Mouse (Mus musculus): Measurements from ENCODE around the gene Vangl2. TPM values are rescaled to one million over a fixed set of nuclear protein-coding genes. Genes with fewer than 3 reads are reported as not detected.

Vangl2 gene
- polyA plus RNA-seq, 1 experiment from 2014 or later: 63.2 TPM

- Histone ChIP-seq H3K9ac (peak overlapping the region; percentile 62), H3K4me3 (replicated peaks) (peak overlapping the region; percentile 22), H3K4me2 (peak overlapping the region; percentile 56), H3K9me3 (no peaks in the 10 kb centered on the region), H3K4me1 (peaks cover 76% of the 10 kb centered on the region), H3K27ac (peak overlapping the region; percentile 98), H3K36me3 (replicated peaks) (peaks cover 39% of the 10 kb centered on the region), H3K27me3 (no peaks in the 10 kb centered on the region)
- no peak for ATAC-seq (ENCODE audit: low FRiP score)
- 32% methylated on average over 9 of the region's 9 CpGs for WGBS
These were observed 13.5 kb downstream of the Vangl2 start for GRCm38 (mm10) chr1:172014771-172015170.

- Histone ChIP-seq H3K9me3 (no peaks in the 10 kb centered on the region), H3K4me2 (no peak overlapping the region), H3K4me1 (peaks cover 48% of the 10 kb centered on the region), H3K9ac (no peak overlapping the region), H3K36me3 (replicated peaks) (peaks cover 63% of the 10 kb centered on the region), H3K4me3 (replicated peaks) (no peak overlapping the region), H3K27ac (peak overlapping the region; percentile 22; the same call in 1 of the 2 replicates), H3K27me3 (no peaks in the 10 kb centered on the region)
- WGBS: 10% methylated on average over 5 of the region's 5 CpGs
- no peak for ATAC-seq (ENCODE audit: low FRiP score)
These were observed 16.2 kb downstream of the Vangl2 start for GRCm38 (mm10) chr1:172012030-172012429.

DNA sequence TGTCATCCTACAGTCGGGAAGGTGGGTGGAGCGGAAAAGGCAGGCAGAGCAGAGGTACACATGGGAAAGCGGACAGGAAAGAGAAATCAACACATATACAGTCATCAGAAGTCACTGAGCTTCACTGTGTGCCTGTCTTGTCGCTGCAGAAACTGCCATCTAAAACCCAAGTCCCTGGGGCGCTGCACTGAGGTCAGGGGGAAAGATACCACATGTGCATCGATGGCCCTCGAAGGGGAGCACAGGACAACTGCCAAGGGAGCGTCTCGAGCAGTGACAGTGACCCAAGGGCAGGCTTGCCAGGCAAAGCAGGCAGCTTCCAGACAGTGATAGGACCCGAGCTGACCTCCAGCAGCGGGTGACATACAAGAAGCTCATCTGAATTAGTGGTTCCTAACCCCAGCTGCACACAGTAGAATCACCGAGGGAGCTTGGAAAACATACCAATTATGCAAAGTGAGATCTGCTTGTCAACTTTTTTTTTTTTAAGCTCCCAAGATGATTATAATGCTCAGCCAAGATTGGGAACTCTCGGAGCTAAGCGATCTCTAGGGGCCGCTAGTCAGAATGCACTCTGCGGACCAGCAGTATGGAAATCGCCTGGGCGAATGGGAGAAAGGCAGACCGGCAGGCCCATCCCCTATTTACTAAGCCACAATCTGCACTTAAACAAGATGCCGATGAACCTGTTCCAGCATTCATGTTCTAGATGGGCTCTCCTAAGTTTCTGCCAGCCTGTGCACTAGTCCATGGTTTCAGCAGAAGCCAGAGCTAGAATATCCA lies 18.0 kb downstream of the Vangl2 start:
- ATAC-seq (ENCODE audit: low FRiP score): no peak
- Histone ChIP-seq H3K9ac (no peak overlapping the region), H3K27ac (no peak overlapping the region), H3K4me3 (replicated peaks) (no peak overlapping the region), H3K27me3 (no peaks in the 10 kb centered on the region), H3K4me1 (peaks cover 30% of the 10 kb centered on the region), H3K9me3 (no peaks in the 10 kb centered on the region), H3K4me2 (no peak overlapping the region), H3K36me3 (replicated peaks) (peaks cover 81% of the 10 kb centered on the region)
- WGBS: 91% methylated on average over 20 of the region's 20 CpGs

GRCm38 (mm10) chr1:172009406-172009805 lies 18.8 kb downstream of the Vangl2 start:
- peaks cover 89% of the 10 kb centered on the region for H3K36me3 ChIP-seq (replicated peaks)
- no peak overlapping the region for H3K27ac ChIP-seq
- no peaks in the 10 kb centered on the region for H3K9me3 ChIP-seq
- 95% methylated on average over 21 of the region's 21 CpGs for WGBS
- no peaks in the 10 kb centered on the region for H3K27me3 ChIP-seq
- H3K4me3 ChIP-seq (replicated peaks): no peak overlapping the region
- no peak overlapping the region for H3K4me2 ChIP-seq
- no peak for ATAC-seq (ENCODE audit: low FRiP score)
- peaks cover 22% of the 10 kb centered on the region for H3K4me1 ChIP-seq
- no peak overlapping the region for H3K9ac ChIP-seq

GRCm38 (mm10) chr1:172008351-172008750 lies 19.9 kb downstream of the Vangl2 start:
- Histone ChIP-seq H3K27me3 (no peaks in the 10 kb centered on the region), H3K4me1 (peaks cover 11% of the 10 kb centered on the region), H3K36me3 (replicated peaks) (peaks cover 98% of the 10 kb centered on the region), H3K4me2 (no peak overlapping the region), H3K9ac (no peak overlapping the region), H3K9me3 (no peaks in the 10 kb centered on the region), H3K4me3 (replicated peaks) (no peak overlapping the region), H3K27ac (no peak overlapping the region)
- WGBS: 93% methylated on average over 9 of the region's 9 CpGs
- ATAC-seq (ENCODE audit: low FRiP score): no peak

- WGBS: 97% methylated on average over 21 of the region's 21 CpGs
- H3K4me2 ChIP-seq: no peak overlapping the region
These were observed 20.5 kb downstream of the Vangl2 start for GRCm38 (mm10) chr1:172007761-172008160.

DNA sequence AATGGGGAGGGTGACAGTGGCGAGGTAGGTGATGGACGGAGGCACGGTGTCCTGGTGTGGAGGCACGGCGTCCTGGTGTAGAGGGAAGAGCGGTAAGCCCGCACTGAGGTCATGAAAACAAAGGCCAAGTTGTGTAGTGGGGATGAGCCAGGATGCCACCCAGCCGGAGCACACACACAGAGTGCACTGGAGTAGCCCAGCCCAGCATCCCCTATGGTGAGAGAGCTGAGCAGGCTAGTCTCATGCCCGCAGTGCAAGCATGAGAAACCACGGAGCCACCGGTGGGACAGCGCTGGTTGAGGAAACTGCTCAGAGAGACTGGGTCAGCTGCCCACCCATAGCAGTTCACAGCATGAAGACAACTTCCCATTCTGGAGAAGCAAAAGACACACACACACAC lies 26.6 kb downstream of the Vangl2 start:
- Histone ChIP-seq H3K27ac (peak overlapping the region; percentile 51), H3K9ac (no peak overlapping the region), H3K36me3 (replicated peaks) (peaks cover 59% of the 10 kb centered on the region), H3K9me3 (no peaks in the 10 kb centered on the region), H3K4me1 (0 out of 2 replicates have a peak, but pooled peaks cover 5% of the 10 kb centered on the region), H3K4me2 (no peak overlapping the region), H3K4me3 (replicated peaks) (no peak overlapping the region), H3K27me3 (no peaks in the 10 kb centered on the region)
- ATAC-seq (ENCODE audit: low FRiP score): peak; percentile 45
- WGBS: 51% methylated on average over 12 of the region's 12 CpGs

More at GRCm38 (mm10) chr1:172007761-172008160, 20.5 kb downstream of the Vangl2 start:
- ATAC-seq (ENCODE audit: low FRiP score): no peak
- no peak overlapping the region for H3K9ac ChIP-seq
- no peak overlapping the region for H3K4me3 ChIP-seq (replicated peaks)
- peaks cover 98% of the 10 kb centered on the region for H3K36me3 ChIP-seq (replicated peaks)
- H3K27ac ChIP-seq: no peak overlapping the region
- H3K27me3 ChIP-seq: no peaks in the 10 kb centered on the region
- H3K9me3 ChIP-seq: no peaks in the 10 kb centered on the region
- H3K4me1 ChIP-seq: peaks cover 5% of the 10 kb centered on the region; the same call in 1 of the 2 replicates

GRCm38 (mm10) chr1:172000641-172001040 lies 27.6 kb downstream of the Vangl2 start:
- Histone ChIP-seq H3K4me2 (no peak overlapping the region), H3K36me3 (replicated peaks) (peaks cover 49% of the 10 kb centered on the region), H3K9me3 (no peaks in the 10 kb centered on the region), H3K4me3 (replicated peaks) (no peak overlapping the region), H3K27me3 (no peaks in the 10 kb centered on the region), H3K27ac (no peak overlapping the region), H3K4me1 (0 out of 2 replicates have a peak, but pooled peaks cover 5% of the 10 kb centered on the region), H3K9ac (no peak overlapping the region)
- 56% methylated on average over 3 of the region's 3 CpGs for WGBS
- ATAC-seq (ENCODE audit: low FRiP score): peak; percentile 48; the same call in 1 of the 2 replicates

DNA sequence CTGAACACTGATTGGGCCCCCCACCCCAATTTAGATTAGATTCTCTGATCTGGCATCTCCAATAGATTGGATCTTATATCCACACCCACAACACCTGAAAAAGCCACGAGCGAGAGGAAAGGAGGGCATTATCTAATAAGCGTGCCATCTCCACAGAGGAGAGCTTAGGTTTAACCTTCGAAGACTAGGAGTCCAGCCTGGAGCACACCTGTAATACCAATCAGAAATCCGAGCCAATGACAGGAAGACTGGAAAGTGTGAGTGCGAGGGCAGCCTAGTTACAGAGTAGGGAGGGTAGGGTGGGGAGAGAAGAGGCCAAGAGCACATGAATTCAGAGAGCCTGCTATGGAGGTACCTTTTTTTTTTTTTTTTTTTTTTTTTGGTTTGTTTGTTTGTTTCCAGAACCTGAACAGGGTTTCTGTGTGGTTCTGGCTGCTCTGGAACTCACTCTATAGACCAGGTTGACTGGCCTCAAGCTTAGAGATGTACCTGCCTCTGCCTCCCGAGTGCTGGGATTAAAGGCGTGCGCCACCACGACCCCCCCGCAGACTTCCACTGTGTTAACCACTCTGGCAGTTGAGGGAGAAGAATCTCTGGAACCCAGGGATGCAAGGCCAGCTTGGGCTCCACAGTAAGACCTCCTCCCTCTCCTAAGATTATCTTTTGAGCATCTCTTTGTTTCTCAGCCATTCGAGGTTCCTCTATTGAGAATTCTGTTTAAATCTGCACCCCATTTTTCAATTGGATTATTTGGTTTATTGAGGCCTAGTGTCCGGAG lies 29.2 kb downstream of the Vangl2 start:
- H3K4me3 ChIP-seq (replicated peaks): no peak overlapping the region
- ATAC-seq (ENCODE audit: low FRiP score): no peak
- no peaks in the 10 kb centered on the region for H3K27me3 ChIP-seq
- no peak overlapping the region for H3K9ac ChIP-seq
- WGBS: 94% methylated on average over 13 of the region's 13 CpGs
- 0 out of 2 replicates have a peak, but pooled peaks cover 5% of the 10 kb centered on the region for H3K4me1 ChIP-seq
- H3K27ac ChIP-seq: no peak overlapping the region
- H3K9me3 ChIP-seq: no peaks in the 10 kb centered on the region
- H3K36me3 ChIP-seq (replicated peaks): peaks cover 34% of the 10 kb centered on the region
- no peak overlapping the region for H3K4me2 ChIP-seq

- Histone ChIP-seq H3K9me3 (no peaks in the 10 kb centered on the region), H3K4me1 (0 out of 2 replicates have a peak, but pooled peaks cover 5% of the 10 kb centered on the region), H3K36me3 (replicated peaks) (peaks cover 13% of the 10 kb centered on the region; the same call in 1 of the 2 replicates), H3K9ac (no peak overlapping the region), H3K27me3 (no peaks in the 10 kb centered on the region), H3K27ac (no peak overlapping the region), H3K4me3 (replicated peaks) (no peak overlapping the region), H3K4me2 (no peak overlapping the region)
- no peak for ATAC-seq (ENCODE audit: low FRiP score)
- 82% methylated on average over 7 of the region's 7 CpGs for WGBS
These were observed 31.5 kb downstream of the Vangl2 start for GRCm38 (mm10) chr1:171996701-171997100.

GRCm38 (mm10) chr1:171994918-171995715 lies 33.1 kb downstream of the Vangl2 start:
- Histone ChIP-seq H3K27ac (no peak overlapping the region), H3K4me1 (no peaks in the 10 kb centered on the region), H3K27me3 (no peaks in the 10 kb centered on the region), H3K9me3 (no peaks in the 10 kb centered on the region), H3K4me2 (no peak overlapping the region), H3K9ac (no peak overlapping the region), H3K4me3 (replicated peaks) (no peak overlapping the region), H3K36me3 (replicated peaks) (peaks cover 8% of the 10 kb centered on the region; the same call in 1 of the 2 replicates)
- WGBS: 90% methylated on average over 11 of the region's 11 CpGs
- no peak for ATAC-seq (ENCODE audit: low FRiP score)

DNA sequence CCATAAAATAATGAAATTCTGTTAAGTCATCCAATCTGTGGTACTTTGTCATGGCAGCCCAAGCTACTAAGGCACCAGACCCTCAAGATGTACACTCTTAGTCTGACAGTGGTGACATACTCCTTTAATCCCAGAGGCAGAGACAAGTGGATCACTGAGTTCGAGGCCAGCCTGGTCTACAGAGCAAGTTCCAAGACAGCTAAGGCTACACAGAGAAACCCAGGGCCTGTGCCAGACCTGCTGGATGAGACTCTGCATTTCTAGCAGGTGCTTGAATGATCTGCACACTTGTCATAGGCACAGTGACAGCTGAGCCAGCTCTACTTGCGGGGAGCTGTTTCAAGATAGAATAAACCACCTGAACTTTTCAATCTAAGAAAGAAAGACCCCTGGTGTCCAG lies 33.7 kb downstream of the Vangl2 start:
- Histone ChIP-seq H3K36me3 (replicated peaks) (0 out of 2 replicates have a peak, but pooled peaks cover 2% of the 10 kb centered on the region), H3K9ac (no peak overlapping the region), H3K4me3 (replicated peaks) (no peak overlapping the region), H3K9me3 (no peaks in the 10 kb centered on the region), H3K27me3 (no peaks in the 10 kb centered on the region), H3K4me2 (no peak overlapping the region), H3K27ac (no peak overlapping the region), H3K4me1 (no peaks in the 10 kb centered on the region)
- 88% methylated on average over 2 of the region's 2 CpGs for WGBS
- no peak for ATAC-seq (ENCODE audit: low FRiP score)
